Mouse (Mus musculus) hindbrain, embryonic 14.5 days (tissue): ENCODE data around the gene Lgals7. TPM values are rescaled to one million over a fixed set of nuclear protein-coding genes. Genes with fewer than 3 reads are reported as not detected.

Experiments used
- ATAC-seq: fragments of 200-750 bp; cut with Nextera tagmentation; 2 replicates; pipeline ENCODE4 v1.8.0; 2017; ENCODE audit warnings: moderate number of reproducible peaks, mild to moderate bottlenecking, moderate TSS enrichment, moderate library complexity; ENCODE audit not compliant: low FRiP score
- DNase-seq: peaks from one replicate; pipeline ENCODE4 v3.0.0-alpha.2; 2015; ENCODE audit warnings: low spot score
- H3K27ac ChIP-seq: fragments of 300-500 bp; sonication (generic); 2 replicates; pipeline ENCODE4 v1.5.1; 2014; ENCODE audit warnings: mild to moderate bottlenecking, moderate library complexity
- H3K27me3 ChIP-seq: fragments of 300-500 bp; sonication (generic); 2 replicates; pipeline ENCODE4 v1.6.1; 2014; ENCODE audit warnings: mild to moderate bottlenecking, low read length, mixed read lengths; ENCODE audit not compliant: control insufficient read depth, insufficient read depth
- H3K36me3 ChIP-seq: fragments of 300-500 bp; sonication (generic); replicated peaks from 2 replicates; pipeline ENCODE4 v1.6.1; 2014; ENCODE audit not compliant: control insufficient read depth, insufficient read depth
- H3K4me1 ChIP-seq: fragments of 300-500 bp; sonication (generic); replicated peaks from 2 replicates; pipeline ENCODE4 v1.6.1; 2014; ENCODE audit warnings: antibody characterized with exemption, low read length, mixed read lengths; ENCODE audit not compliant: control insufficient read depth, insufficient read depth
- H3K4me2 ChIP-seq: fragments of 300-500 bp; sonication (generic); replicated peaks from 2 replicates; pipeline ENCODE4 v1.6.1; 2014; ENCODE audit warnings: mild to moderate bottlenecking, moderate library complexity
- H3K4me3 ChIP-seq: fragments of 300-500 bp; sonication (generic); replicated peaks from 2 replicates; pipeline ENCODE4 v1.5.1; 2014; ENCODE audit warnings: mild to moderate bottlenecking, low read length
- H3K9ac ChIP-seq: fragments of 300-500 bp; sonication (generic); 2 replicates; pipeline ENCODE4 v1.6.1; 2014
- H3K9me3 ChIP-seq: fragments of 300-500 bp; sonication (generic); 2 replicates; pipeline ENCODE4 v1.6.1; 2016; ENCODE audit warnings: low read length; ENCODE audit not compliant: control insufficient read depth
- WGBS: fragments of 180-500 bp; shearing (Covaris S2); extraction: QIAGEN DNeasy Blood & Tissue Kit; methylation state at CpG from one replicate; pipeline ENCODE4 v1.1.7; 2014; 5-methylcytosine and 5-hydroxymethylcytosine counted together
- polyA plus RNA-seq: library from polyadenylated mRNA; unstranded; fragments of >200 nt; fragmentation: Nextera tagmentation; extraction: Ambion mirVana; gene quantifications from 2 replicates; pipeline ENCODE4 v1.2.1, GENCODE M21; 2014

The Lgals7 gene
- polyA plus RNA-seq, 1 experiment from 2014 or later: 3.0 TPM

GRCm38 (mm10) chr7:28826402-28826772 lies 37.3 kb upstream of the Lgals7 start:
- no peak for DNase-seq
- no peak overlapping the region for H3K27ac ChIP-seq
- no peaks in the 10 kb centered on the region for H3K27me3 ChIP-seq
- no peak overlapping the region for H3K4me2 ChIP-seq
- ATAC-seq: no peak
- H3K9ac ChIP-seq: no peak overlapping the region
- H3K9me3 ChIP-seq: no peaks in the 10 kb centered on the region
- peaks cover 31% of the 10 kb centered on the region for H3K36me3 ChIP-seq
- H3K4me1 ChIP-seq: peaks cover 12% of the 10 kb centered on the region
- no peak overlapping the region for H3K4me3 ChIP-seq
- WGBS: 94% methylated on average over 7 of the region's 7 CpGs

GRCm38 (mm10) chr7:28827338-28827737 lies 36.3 kb upstream of the Lgals7 start:
- H3K9ac ChIP-seq: no peak overlapping the region
- WGBS: 53% methylated on average over 3 of the region's 3 CpGs
- H3K27me3 ChIP-seq: no peaks in the 10 kb centered on the region
- peaks cover 12% of the 10 kb centered on the region for H3K4me1 ChIP-seq
- ATAC-seq (no peak), DNase-seq (no peak)
- no peak overlapping the region for H3K4me2 ChIP-seq
- no peak overlapping the region for H3K4me3 ChIP-seq
- H3K9me3 ChIP-seq: no peaks in the 10 kb centered on the region
- peaks cover 25% of the 10 kb centered on the region for H3K36me3 ChIP-seq
- H3K27ac ChIP-seq: no peak overlapping the region

- Histone ChIP-seq H3K4me1 (peaks cover 8% of the 10 kb centered on the region), H3K4me3 (no peak overlapping the region), H3K27me3 (no peaks in the 10 kb centered on the region), H3K27ac (no peak overlapping the region), H3K9me3 (no peaks in the 10 kb centered on the region), H3K9ac (no peak overlapping the region), H3K4me2 (no peak overlapping the region), H3K36me3 (peaks cover 12% of the 10 kb centered on the region; the same call in 1 of the 2 replicates)
- 93% methylated on average over 8 of the region's 8 CpGs for WGBS
- DNase-seq (no peak), ATAC-seq (no peak)
These were observed 33.8 kb upstream of the Lgals7 start for GRCm38 (mm10) chr7:28829821-28830220.

- Histone ChIP-seq H3K4me2 (no peak overlapping the region), H3K27ac (no peak overlapping the region), H3K9me3 (no peaks in the 10 kb centered on the region), H3K4me3 (no peak overlapping the region), H3K4me1 (0 out of 2 replicates have a peak, but pooled peaks cover 2% of the 10 kb centered on the region), H3K36me3 (peaks cover 12% of the 10 kb centered on the region; the same call in 1 of the 2 replicates), H3K27me3 (no peaks in the 10 kb centered on the region), H3K9ac (no peak overlapping the region)
- WGBS: 100% methylated on average over 5 of the region's 5 CpGs
- ATAC-seq (no peak), DNase-seq (no peak)
These were observed 32.7 kb upstream of the Lgals7 start for GRCm38 (mm10) chr7:28830981-28831380.

- DNase-seq (no peak), ATAC-seq (no peak)
- Histone ChIP-seq H3K27me3 (no peaks in the 10 kb centered on the region), H3K27ac (no peak overlapping the region), H3K9ac (no peak overlapping the region), H3K4me2 (no peak overlapping the region), H3K4me3 (no peak overlapping the region), H3K36me3 (peaks cover 12% of the 10 kb centered on the region; the same call in 1 of the 2 replicates), H3K9me3 (no peaks in the 10 kb centered on the region), H3K4me1 (no peaks in the 10 kb centered on the region)
- WGBS: 96% methylated on average over 17 of the region's 17 CpGs
These were observed 32.1 kb upstream of the Lgals7 start for GRCm38 (mm10) chr7:28831411-28832125.

GRCm38 (mm10) chr7:28832137-28832536 lies 31.5 kb upstream of the Lgals7 start:
- no peak for DNase-seq
- no peak for ATAC-seq
- 76% methylated on average over 6 of the region's 6 CpGs for WGBS
- Histone ChIP-seq H3K4me1 (no peaks in the 10 kb centered on the region), H3K27ac (no peak overlapping the region), H3K36me3 (peaks cover 12% of the 10 kb centered on the region; the same call in 1 of the 2 replicates), H3K9ac (no peak overlapping the region), H3K4me3 (no peak overlapping the region), H3K4me2 (no peak overlapping the region), H3K9me3 (no peaks in the 10 kb centered on the region), H3K27me3 (no peaks in the 10 kb centered on the region)

- Histone ChIP-seq H3K27ac (no peak within 1 kb of the TSS), H3K4me2 (no peak within 1 kb of the TSS), H3K27me3 (no peaks in the 10 kb centered on the region), H3K36me3 (peaks cover 12% of the 10 kb centered on the region; the same call in 1 of the 2 replicates), H3K4me3 (no peak within 1 kb of the TSS), H3K9me3 (no peaks in the 10 kb centered on the region), H3K4me1 (no peaks in the 10 kb centered on the region), H3K9ac (no peak within 1 kb of the TSS)
- ATAC-seq: no peak
- 86% methylated on average over 6 of the region's 6 CpGs for WGBS
- DNase-seq: no peak
These were observed 29.8 kb upstream of the Lgals7 start, which contains the start of gene Lgals4 for GRCm38 (mm10) chr7:28833723-28834347. Gene Lgals4, plus strand, starts transcription at chr7:28833854.

GRCm38 (mm10) chr7:28836936-28837335 lies 26.7 kb upstream of the Lgals7 start:
- no peaks in the 10 kb centered on the region for H3K27me3 ChIP-seq
- H3K9ac ChIP-seq: no peak overlapping the region
- H3K9me3 ChIP-seq: no peaks in the 10 kb centered on the region
- ATAC-seq (no peak), DNase-seq (no peak)
- 82% methylated on average over 5 of the region's 5 CpGs for WGBS
- peaks cover 2% of the 10 kb centered on the region; the same call in 1 of the 2 replicates for H3K36me3 ChIP-seq
- no peak overlapping the region for H3K4me3 ChIP-seq
- no peak overlapping the region for H3K27ac ChIP-seq
- no peaks in the 10 kb centered on the region for H3K4me1 ChIP-seq
- no peak overlapping the region for H3K4me2 ChIP-seq

GRCm38 (mm10) chr7:28838331-28838730 lies 25.3 kb upstream of the Lgals7 start:
- no peaks in the 10 kb centered on the region for H3K27me3 ChIP-seq
- no peak overlapping the region for H3K4me2 ChIP-seq
- H3K27ac ChIP-seq: no peak overlapping the region
- DNase-seq: no peak
- no peak overlapping the region for H3K9ac ChIP-seq
- no peak for ATAC-seq
- no peaks in the 10 kb centered on the region for H3K9me3 ChIP-seq
- no peaks in the 10 kb centered on the region for H3K4me1 ChIP-seq
- 80% methylated on average over 9 of the region's 9 CpGs for WGBS
- no peak overlapping the region for H3K4me3 ChIP-seq
- H3K36me3 ChIP-seq: no peaks in the 10 kb centered on the region
